20 mouse cellular contexts compared by ENCODE assay signal in the genomic region with DNA sequence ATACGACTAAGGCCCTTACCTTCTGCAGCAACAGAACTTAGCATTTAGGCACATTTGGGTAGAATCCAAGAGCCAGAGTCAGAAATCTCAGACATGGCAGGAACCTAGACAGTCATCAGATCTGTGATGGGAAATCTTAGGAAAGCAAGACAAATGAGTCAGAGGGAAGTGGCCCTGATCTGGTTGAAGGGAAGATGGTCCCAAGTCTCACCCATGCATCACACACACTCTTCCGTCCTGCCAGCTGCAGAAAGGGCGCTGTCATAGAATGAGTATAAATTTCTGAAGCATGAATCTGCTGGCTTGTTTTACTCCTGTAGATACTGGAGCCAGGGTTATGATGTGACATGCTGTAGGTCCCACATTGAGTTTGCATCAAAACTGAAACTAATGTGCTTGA.
DNase-seq lines count a peak whose midpoint lies in the region; ATAC-seq and TF ChIP-seq lines count a peak whose summit lies in the region.
"Had no signal": no experiment of that assay in that cellular context is flagged by ENCODE, and none has a peak within 500 bp of the region (broad histone marks: within the 10 kb centered on the region; RNA-seq: fewer than 3 reads in every experiment).

No protein-coding gene starts in this region.

- no peak for TF ChIP-seq CTCF in gastrocnemius, adult 2 months (IDR thresholded peaks at IDR 0.05)

- no peaks in the 10 kb centered on the region for H3K79me2 ChIP-seq in myocyte (ENCODE audit: control insufficient read depth, insufficient read depth)

- 89% methylated on average over 3 of the region's 3 CpGs for WGBS in intestine, embryonic 15.5 days
- 96% methylated on average over 3 of the region's 3 CpGs for WGBS in midbrain, embryonic 15.5 days

- H3K36me3 ChIP-seq in myocyte (ENCODE audit: control insufficient read depth, insufficient read depth) = peaks cover 5% of the 10 kb centered on the region
- no peaks in the 10 kb centered on the region for H3K36me3 ChIP-seq in intestine, embryonic 15.5 days
- H3K36me3 ChIP-seq in midbrain, embryonic 15.5 days (replicated peaks) = no peaks in the 10 kb centered on the region

- no peaks in the 10 kb centered on the region for H3K9me3 ChIP-seq in intestine, embryonic 15.5 days
- H3K9me3 ChIP-seq in midbrain, embryonic 15.5 days = no peaks in the 10 kb centered on the region
- H3K9me3 ChIP-seq: embryonic facial prominence, embryonic 10.5 days; embryonic facial prominence, embryonic 12.5 days; forebrain, embryonic 13.5 days; forebrain, embryonic 15.5 days had no signal

- no peaks in the 10 kb centered on the region for H3K4me1 ChIP-seq in intestine, embryonic 15.5 days (replicated peaks)
- H3K4me1 ChIP-seq in midbrain, embryonic 15.5 days = no peaks in the 10 kb centered on the region
- H3K4me1 ChIP-seq: embryonic facial prominence, embryonic 10.5 days; embryonic facial prominence, embryonic 12.5 days; forebrain, embryonic 13.5 days; forebrain, embryonic 15.5 days had no signal

- no peak overlapping the region for H3ac ChIP-seq in myocyte (ENCODE audit: control insufficient read depth, insufficient read length)

- H3K27me3 ChIP-seq in myocyte (ENCODE audit: control insufficient read depth, insufficient read depth, insufficient read length) = no peaks in the 10 kb centered on the region
- no peaks in the 10 kb centered on the region for H3K27me3 ChIP-seq in intestine, embryonic 15.5 days (replicated peaks)
- no peaks in the 10 kb centered on the region for H3K27me3 ChIP-seq in midbrain, embryonic 15.5 days (replicated peaks)
- H3K27me3 ChIP-seq: embryonic facial prominence, embryonic 12.5 days; forebrain, embryonic 13.5 days; forebrain, embryonic 15.5 days had no signal

- peak; percentile 54 for DNase-seq in 3134 (ENCODE audit: extremely low read depth, insufficient read length, low spot score)
- peak; percentile 73 for DNase-seq in 3T3-L1 (ENCODE audit: low read depth, low spot score)
- peak; percentile 24 for DNase-seq in NIH3T3 (ENCODE audit: low read depth)
- no peak for DNase-seq in gastrocnemius, adult 2 months
- DNase-seq: adrenal gland, postnatal 10 days; adrenal gland, postnatal 36 days; cerebellum, adult 11-12 months; cerebellum, adult 2 months; cerebellum, adult 9-10 months; cerebellum, postnatal 10 days; cerebellum, postnatal 25 days; forebrain, postnatal 0 days had no signal

- intact Hi-C loops in gastrocnemius, adult 2 months (cut with DNase I) = no loop called here

- no peak overlapping the region for H3K4me3 ChIP-seq in myocyte
- no peak overlapping the region for H3K4me3 ChIP-seq in intestine, embryonic 15.5 days (replicated peaks)
- H3K4me3 ChIP-seq in midbrain, embryonic 15.5 days = no peak overlapping the region
- no peak overlapping the region for H3K4me3 ChIP-seq in gastrocnemius, adult 2 months
- H3K4me3 ChIP-seq: embryonic facial prominence, embryonic 10.5 days; embryonic facial prominence, embryonic 12.5 days; forebrain, embryonic 13.5 days; forebrain, embryonic 15.5 days had no signal

- peak overlapping the region; percentile 8 for H3K4me2 ChIP-seq in myocyte (ENCODE audit: low read depth)
- no peak overlapping the region for H3K4me2 ChIP-seq in intestine, embryonic 15.5 days (replicated peaks)
- H3K4me2 ChIP-seq in midbrain, embryonic 15.5 days = no peak overlapping the region
- H3K4me2 ChIP-seq: embryonic facial prominence, embryonic 12.5 days; forebrain, embryonic 13.5 days; forebrain, embryonic 15.5 days had no signal

- no peak for TF ChIP-seq POLR2A in myocyte (IDR thresholded peaks at IDR 0.05; ENCODE audit: insufficient read length, low read depth)

- H3K27ac ChIP-seq in intestine, embryonic 15.5 days = no peak overlapping the region
- H3K27ac ChIP-seq in midbrain, embryonic 15.5 days = no peak overlapping the region
- H3K27ac ChIP-seq in gastrocnemius, adult 2 months = no peak overlapping the region
- H3K27ac ChIP-seq: embryonic facial prominence, embryonic 10.5 days; embryonic facial prominence, embryonic 12.5 days; forebrain, embryonic 13.5 days; forebrain, embryonic 15.5 days had no signal

- no peak for ATAC-seq in intestine, embryonic 15.5 days
- no peak for ATAC-seq in midbrain, embryonic 15.5 days (replicated peaks)
- ATAC-seq: activated CD4-positive, CD25-positive, alpha-beta regulatory T cell, adult 4 months; forebrain, embryonic 13.5 days; forebrain, embryonic 15.5 days; forebrain, postnatal 0 days had no signal

- H3K9ac ChIP-seq in intestine, embryonic 15.5 days = no peak overlapping the region
- H3K9ac ChIP-seq in midbrain, embryonic 15.5 days = no peak overlapping the region
- H3K9ac ChIP-seq: embryonic facial prominence, embryonic 12.5 days; forebrain, embryonic 13.5 days; forebrain, embryonic 15.5 days; forebrain, postnatal 0 days had no signal

TF ChIP-seq in myocyte, 11 proteins besides CTCF, POLR2A, EP300 and RAD21:
- TF ChIP-seq E2F4 (IDR thresholded peaks at IDR 0.05; ENCODE audit: insufficient read depth) = no peak
- TF ChIP-seq MYOD1 (IDR thresholded peaks at IDR 0.05; ENCODE audit: control insufficient read depth in 1 of 3, insufficient read length in 2 of 3, low read depth in 2 of 3) = no peak
- TF ChIP-seq SRF (IDR thresholded peaks at IDR 0.05; ENCODE audit: control insufficient read depth, insufficient read length, low read depth) = no peak
- no peak for TF ChIP-seq CEBPB (IDR thresholded peaks at IDR 0.05; ENCODE audit: insufficient read depth, poor library complexity, severe bottlenecking)
- TF ChIP-seq MAX (IDR thresholded peaks at IDR 0.05; ENCODE audit: low read depth) = no peak
- TF ChIP-seq REST (IDR thresholded peaks at IDR 0.05; ENCODE audit: insufficient read depth, insufficient read length) = no peak
- TF ChIP-seq POLR2AphosphoS2 (IDR thresholded peaks at IDR 0.05; ENCODE audit: insufficient read length, low read depth) = no peak
- no peak for TF ChIP-seq MYOG (IDR thresholded peaks at IDR 0.05; ENCODE audit: control insufficient read depth in 1 of 3, insufficient read depth in 1 of 3, insufficient read length in 2 of 3, low read depth in 2 of 3)
- no peak for TF ChIP-seq TCF12 (IDR thresholded peaks at IDR 0.05; ENCODE audit: insufficient read depth, poor library complexity, severe bottlenecking)
- TF ChIP-seq USF1 (IDR thresholded peaks at IDR 0.05; ENCODE audit: low read depth) = no peak
- no peak for TF ChIP-seq TCF3 (IDR thresholded peaks at IDR 0.05; ENCODE audit: insufficient read length, low read depth)
